Mouse (Mus musculus) neural tube, embryonic 12.5 days (tissue): ENCODE results near the gene 1700010I14Rik. TPM values are rescaled to one million over a fixed set of nuclear protein-coding genes. Genes with fewer than 3 reads are reported as not detected.

Source experiments
- ATAC-seq: fragments of 200-750 bp; cut with Nextera tagmentation; 2 replicates; pipeline ENCODE4 v1.8.0; 2017; ENCODE audit warnings: low read depth, mild to moderate bottlenecking, moderate TSS enrichment, moderate library complexity; ENCODE audit not compliant: low FRiP score
- H3K27ac ChIP-seq: fragments of 300-500 bp; sonication (generic); 2 replicates; pipeline ENCODE4 v1.5.1; 2016
- H3K27me3 ChIP-seq: fragments of 300-500 bp; sonication (generic); replicated peaks from 2 replicates; pipeline ENCODE4 v1.6.1; 2016; ENCODE audit warnings: mild to moderate bottlenecking
- H3K36me3 ChIP-seq: fragments of 300-500 bp; sonication (generic); 2 replicates; pipeline ENCODE4 v1.6.1; 2016; ENCODE audit warnings: mild to moderate bottlenecking
- H3K4me1 ChIP-seq: fragments of 300-500 bp; sonication (generic); 2 replicates; pipeline ENCODE4 v1.6.1; 2016
- H3K4me2 ChIP-seq: fragments of 300-500 bp; sonication (generic); replicated peaks from 2 replicates; pipeline ENCODE4 v1.6.1; 2016; ENCODE audit warnings: mild to moderate bottlenecking
- H3K4me3 ChIP-seq: fragments of 300-500 bp; sonication (generic); 2 replicates; pipeline ENCODE4 v1.5.1; 2016
- H3K9ac ChIP-seq: fragments of 300-500 bp; sonication (generic); 2 replicates; pipeline ENCODE4 v1.6.1; 2016; ENCODE audit warnings: mild to moderate bottlenecking
- H3K9me3 ChIP-seq: fragments of 300-500 bp; sonication (generic); 2 replicates; pipeline ENCODE4 v1.6.1; 2016; ENCODE audit warnings: mild to moderate bottlenecking
- WGBS: fragments of 180-500 bp; shearing (Covaris S2); methylation state at CpG from one replicate; pipeline ENCODE4 v1.1.7; 2016; 5-methylcytosine and 5-hydroxymethylcytosine counted together
- polyA plus RNA-seq: library from polyadenylated mRNA; unstranded; fragments of >200 nt; fragmentation: Nextera tagmentation; extraction: Ambion mirVana; gene quantifications from 2 replicates; pipeline ENCODE4 v1.2.1, GENCODE M21; 2016

1700010I14Rik gene
- polyA plus RNA-seq, 1 experiment from 2014 or later: 2.6 TPM

DNA sequence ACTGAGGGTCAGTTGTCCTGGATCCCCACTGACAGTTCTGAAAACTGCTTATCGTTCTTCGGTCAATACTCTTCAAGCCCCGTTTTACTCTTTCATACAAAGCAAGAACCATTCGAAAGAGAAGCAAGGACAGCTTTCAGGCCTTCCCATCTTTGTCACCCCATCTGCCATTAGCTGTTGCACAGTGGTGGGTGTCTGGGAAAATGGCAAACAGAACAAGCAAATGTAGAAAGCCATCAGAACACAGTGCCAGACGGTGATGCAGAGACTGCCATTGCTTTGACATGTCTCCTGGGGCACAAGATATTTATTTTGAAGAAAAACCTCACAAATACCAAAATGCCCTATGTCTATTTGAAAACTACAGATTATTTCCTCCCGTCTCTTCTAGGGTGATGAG is 11.4 kb upstream of the 1700010I14Rik start:
- no peak overlapping the region for H3K27ac ChIP-seq
- no peaks in the 10 kb centered on the region for H3K27me3 ChIP-seq
- H3K9me3 ChIP-seq: no peaks in the 10 kb centered on the region
- H3K4me1 ChIP-seq: peaks cover 13% of the 10 kb centered on the region
- peaks cover 18% of the 10 kb centered on the region; the same call in 1 of the 2 replicates for H3K36me3 ChIP-seq
- no peak overlapping the region for H3K4me3 ChIP-seq
- H3K9ac ChIP-seq: no peak overlapping the region
- WGBS: 94% methylated on average over 6 of the region's 6 CpGs
- no peak for ATAC-seq
- no peak overlapping the region for H3K4me2 ChIP-seq

GRCm38 (mm10) chr17:8977271-8977670 is 10.9 kb upstream of the 1700010I14Rik start:
- Histone ChIP-seq H3K4me2 (no peak overlapping the region), H3K9me3 (no peaks in the 10 kb centered on the region), H3K36me3 (peaks cover 23% of the 10 kb centered on the region; the same call in 1 of the 2 replicates), H3K4me1 (peaks cover 13% of the 10 kb centered on the region), H3K27ac (no peak overlapping the region), H3K9ac (no peak overlapping the region), H3K27me3 (no peaks in the 10 kb centered on the region), H3K4me3 (no peak overlapping the region)
- 87% methylated on average over 2 of the region's 2 CpGs for WGBS
- ATAC-seq: no peak

GRCm38 (mm10) chr17:8983576-8983975 is 4.6 kb upstream of the 1700010I14Rik start:
- Histone ChIP-seq H3K4me1 (peaks cover 8% of the 10 kb centered on the region), H3K9me3 (no peaks in the 10 kb centered on the region), H3K4me2 (no peak overlapping the region), H3K36me3 (peaks cover 28% of the 10 kb centered on the region), H3K9ac (no peak overlapping the region), H3K27me3 (no peaks in the 10 kb centered on the region), H3K27ac (no peak overlapping the region), H3K4me3 (no peak overlapping the region)
- no peak for ATAC-seq
- WGBS: 84% methylated on average over 2 of the region's 2 CpGs

GRCm38 (mm10) chr17:8985714-8986113 is 2.4 kb upstream of the 1700010I14Rik start:
- no peaks in the 10 kb centered on the region for H3K9me3 ChIP-seq
- ATAC-seq: no peak
- no peak overlapping the region for H3K27ac ChIP-seq
- peaks cover 16% of the 10 kb centered on the region for H3K36me3 ChIP-seq
- H3K4me2 ChIP-seq: no peak overlapping the region
- peaks cover 14% of the 10 kb centered on the region for H3K4me1 ChIP-seq
- H3K27me3 ChIP-seq: no peaks in the 10 kb centered on the region
- H3K9ac ChIP-seq: no peak overlapping the region
- WGBS: 73% methylated on average over 5 of the region's 5 CpGs
- H3K4me3 ChIP-seq: no peak overlapping the region

DNA sequence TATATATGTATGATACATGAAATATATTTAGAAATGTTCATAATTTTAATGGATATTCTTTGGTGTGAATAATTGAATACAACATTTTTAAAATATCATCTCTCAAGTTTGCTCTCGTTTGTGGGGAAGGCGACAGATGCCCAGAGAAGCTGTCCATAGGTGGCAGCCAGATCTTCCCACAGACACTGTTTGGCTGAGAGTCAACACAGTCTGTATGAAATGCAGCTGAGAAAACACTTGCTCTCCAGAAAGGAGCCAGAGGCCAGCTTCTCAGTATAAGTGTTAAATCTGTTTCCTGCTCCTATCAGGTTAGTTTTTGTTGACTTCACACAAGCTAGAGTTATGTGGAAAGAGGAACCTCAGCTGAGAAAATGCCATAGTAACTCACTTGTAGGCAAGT is 1.6 kb upstream of the 1700010I14Rik start:
- H3K4me2 ChIP-seq: no peak overlapping the region
- no peak overlapping the region for H3K9ac ChIP-seq
- H3K9me3 ChIP-seq: no peaks in the 10 kb centered on the region
- no peak overlapping the region for H3K4me3 ChIP-seq
- peaks cover 12% of the 10 kb centered on the region for H3K36me3 ChIP-seq
- 64% methylated on average over 2 of the region's 2 CpGs for WGBS
- no peak for ATAC-seq
- H3K27ac ChIP-seq: no peak overlapping the region
- H3K4me1 ChIP-seq: peaks cover 14% of the 10 kb centered on the region
- H3K27me3 ChIP-seq: no peaks in the 10 kb centered on the region

- H3K27me3 ChIP-seq: no peaks in the 10 kb centered on the region
- H3K9ac ChIP-seq: no peak overlapping the region
- no peak overlapping the region for H3K4me2 ChIP-seq
- peaks cover 8% of the 10 kb centered on the region for H3K36me3 ChIP-seq
- H3K4me3 ChIP-seq: no peak overlapping the region
- no peak for ATAC-seq
- H3K27ac ChIP-seq: no peak overlapping the region
- H3K4me1 ChIP-seq: peaks cover 14% of the 10 kb centered on the region
- no peaks in the 10 kb centered on the region for H3K9me3 ChIP-seq
- 80% methylated on average over 5 of the region's 5 CpGs for WGBS
Observed at GRCm38 (mm10) chr17:8987369-8987768, 764 bp upstream of the 1700010I14Rik start.

DNA sequence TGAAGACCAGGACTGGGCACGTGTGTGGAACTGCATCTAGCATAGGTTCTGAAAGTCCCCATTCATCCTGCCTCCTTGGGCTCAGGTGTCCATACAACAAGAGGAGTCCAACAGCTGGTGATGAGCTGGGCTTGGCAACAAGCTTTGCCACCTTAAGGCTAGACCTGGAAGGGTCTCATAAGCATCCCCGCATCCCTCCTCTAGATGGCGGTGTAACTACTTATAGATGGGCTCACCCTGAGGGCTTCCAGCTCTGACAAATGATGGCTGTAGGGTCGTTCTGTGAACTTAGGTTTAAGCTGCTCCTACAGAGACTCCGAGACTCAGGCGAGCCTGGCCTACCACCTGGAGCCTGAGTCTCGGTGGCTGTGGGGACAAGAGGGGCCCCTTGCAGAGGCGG is 3.0 kb downstream of the 1700010I14Rik start:
- Histone ChIP-seq H3K9ac (no peak overlapping the region), H3K4me1 (peaks cover 14% of the 10 kb centered on the region), H3K4me3 (no peak overlapping the region), H3K27ac (no peak overlapping the region), H3K4me2 (no peak overlapping the region), H3K27me3 (no peaks in the 10 kb centered on the region), H3K9me3 (no peaks in the 10 kb centered on the region), H3K36me3 (peaks cover 10% of the 10 kb centered on the region; the same call in 1 of the 2 replicates)
- ATAC-seq: no peak
- WGBS: 27% methylated on average over 8 of the region's 8 CpGs

GRCm38 (mm10) chr17:8995344-8995743 is 7.2 kb downstream of the 1700010I14Rik start:
- WGBS: 82% methylated on average over 1 of the region's 1 CpGs
- no peak for ATAC-seq
- H3K4me3 ChIP-seq: no peak overlapping the region
- peaks cover 17% of the 10 kb centered on the region for H3K36me3 ChIP-seq
- H3K4me2 ChIP-seq: no peak overlapping the region
- no peak overlapping the region for H3K27ac ChIP-seq
- H3K9ac ChIP-seq: no peak overlapping the region
- no peaks in the 10 kb centered on the region for H3K4me1 ChIP-seq
- no peaks in the 10 kb centered on the region for H3K27me3 ChIP-seq
- H3K9me3 ChIP-seq: no peaks in the 10 kb centered on the region

- no peak for ATAC-seq
- H3K4me1 ChIP-seq: no peaks in the 10 kb centered on the region
- H3K36me3 ChIP-seq: peaks cover 10% of the 10 kb centered on the region
- no peak overlapping the region for H3K27ac ChIP-seq
- no peak overlapping the region for H3K4me2 ChIP-seq
- no peaks in the 10 kb centered on the region for H3K27me3 ChIP-seq
- no peak overlapping the region for H3K9ac ChIP-seq
- no peak overlapping the region for H3K4me3 ChIP-seq
- 83% methylated on average over 4 of the region's 4 CpGs for WGBS
- no peaks in the 10 kb centered on the region for H3K9me3 ChIP-seq
Observed at GRCm38 (mm10) chr17:9002438-9002837, 14.3 kb downstream of the 1700010I14Rik start.

GRCm38 (mm10) chr17:9004516-9004915 is 16.4 kb downstream of the 1700010I14Rik start:
- H3K4me1 ChIP-seq: no peaks in the 10 kb centered on the region
- peaks cover 10% of the 10 kb centered on the region for H3K36me3 ChIP-seq
- H3K4me2 ChIP-seq: no peak overlapping the region
- no peak overlapping the region for H3K9ac ChIP-seq
- no peaks in the 10 kb centered on the region for H3K27me3 ChIP-seq
- H3K9me3 ChIP-seq: no peaks in the 10 kb centered on the region
- 81% methylated on average over 4 of the region's 4 CpGs for WGBS
- no peak overlapping the region for H3K27ac ChIP-seq
- no peak overlapping the region for H3K4me3 ChIP-seq
- no peak for ATAC-seq

DNA sequence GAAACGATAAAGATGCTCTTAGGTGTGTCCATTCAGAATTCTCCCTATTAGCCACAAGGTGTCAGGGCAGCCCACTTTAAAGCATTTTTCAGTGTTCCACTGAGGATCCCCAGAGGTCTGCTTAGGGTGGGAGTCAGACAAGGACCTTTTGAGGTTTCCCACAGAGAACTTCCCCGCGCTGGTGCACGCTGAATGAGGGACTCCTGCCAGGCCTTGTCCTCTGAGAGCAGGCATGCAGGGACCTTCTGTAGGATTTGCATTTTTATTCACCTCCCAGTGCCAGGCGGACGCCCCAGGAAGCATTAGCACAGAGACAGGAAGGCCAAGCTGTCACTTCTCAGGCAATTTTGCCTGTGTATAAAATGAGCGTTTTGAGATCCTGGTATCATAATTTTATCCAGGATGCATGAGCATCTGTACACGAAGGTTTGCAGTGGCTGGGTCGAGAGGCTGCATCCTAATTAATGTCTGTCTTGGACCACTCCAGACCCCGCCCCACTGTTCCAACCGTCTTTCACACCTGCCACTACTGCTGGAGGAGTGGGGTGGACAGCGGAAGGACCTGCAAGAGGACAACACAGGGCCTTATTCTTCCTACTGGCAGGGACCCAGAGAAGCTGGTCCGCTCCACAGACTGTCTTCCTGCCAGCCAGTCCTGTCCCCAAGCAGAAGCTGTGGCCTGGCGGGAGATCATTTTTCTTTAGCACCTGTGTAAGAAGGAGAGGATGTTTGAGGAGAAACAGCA is 35.2 kb downstream of the 1700010I14Rik start:
- Histone ChIP-seq H3K9me3 (no peaks in the 10 kb centered on the region), H3K36me3 (no peaks in the 10 kb centered on the region), H3K27me3 (no peaks in the 10 kb centered on the region), H3K4me3 (no peak overlapping the region), H3K4me2 (no peak overlapping the region), H3K9ac (no peak overlapping the region), H3K4me1 (peaks cover 12% of the 10 kb centered on the region; the same call in 1 of the 2 replicates), H3K27ac (0 out of 2 replicates have a peak overlapping the region, but pooled peaks have one; percentile 33)
- no peak for ATAC-seq
- 40% methylated on average over 14 of the region's 14 CpGs for WGBS

DNA sequence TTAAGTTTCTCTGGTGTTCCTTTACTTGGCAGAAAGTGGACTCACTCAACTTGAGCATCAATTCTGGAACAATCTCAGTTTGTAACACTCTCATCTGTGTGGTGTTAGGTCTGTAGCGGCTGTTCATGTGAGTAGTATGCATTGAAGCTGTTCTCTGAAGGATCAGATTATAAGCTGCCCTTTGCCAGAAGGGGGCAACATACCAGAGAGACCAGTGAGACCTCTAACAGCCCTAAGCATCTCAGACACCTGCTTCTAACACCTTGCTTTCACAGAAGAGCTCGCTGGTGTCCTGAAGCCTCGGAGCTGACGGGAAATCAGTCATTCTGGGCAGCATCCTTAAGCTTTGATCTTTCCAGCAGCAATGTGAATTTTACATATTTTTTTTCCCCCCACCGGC is 42.0 kb downstream of the 1700010I14Rik start:
- no peak for ATAC-seq
- peaks cover 9% of the 10 kb centered on the region; the same call in 1 of the 2 replicates for H3K4me1 ChIP-seq
- H3K36me3 ChIP-seq: no peaks in the 10 kb centered on the region
- WGBS: 64% methylated on average over 5 of the region's 5 CpGs
- no peak overlapping the region for H3K4me3 ChIP-seq
- no peaks in the 10 kb centered on the region for H3K9me3 ChIP-seq
- no peaks in the 10 kb centered on the region for H3K27me3 ChIP-seq
- H3K4me2 ChIP-seq: no peak overlapping the region
- no peak overlapping the region for H3K27ac ChIP-seq
- H3K9ac ChIP-seq: no peak overlapping the region
